Mouse (Mus musculus) neural tube, embryonic 11.5 days (tissue): ENCODE measurements around the gene Cyp1a2. TPM values are rescaled to one million over a fixed set of nuclear protein-coding genes. Genes with fewer than 3 reads are reported as not detected.

Experiments used
- ATAC-seq: fragments of 200-750 bp; cut with Nextera tagmentation; 2 replicates; pipeline ENCODE4 v1.8.0; 2017; ENCODE audit warnings: moderate number of reproducible peaks, mild to moderate bottlenecking, moderate TSS enrichment, moderate library complexity; ENCODE audit not compliant: insufficient read depth, low FRiP score, low TSS enrichment
- DNase-seq: peaks from one replicate; pipeline ENCODE4 v3.0.0-alpha.2; 2015; ENCODE audit warnings: low spot score
- H3K27ac ChIP-seq: fragments of 300-500 bp; sonication (generic); 2 replicates; pipeline ENCODE4 v1.5.1; 2014; ENCODE audit warnings: low read depth, mild to moderate bottlenecking, low read length
- H3K27me3 ChIP-seq: fragments of 300-500 bp; sonication (generic); 2 replicates; pipeline ENCODE4 v1.6.1; 2014; ENCODE audit warnings: mild to moderate bottlenecking, low read length, mixed read lengths; ENCODE audit not compliant: control insufficient read depth, insufficient read depth
- H3K36me3 ChIP-seq: fragments of 300-500 bp; sonication (generic); 2 replicates; pipeline ENCODE4 v1.6.1; 2014; ENCODE audit warnings: mild to moderate bottlenecking, low read length, moderate library complexity, mixed read lengths; ENCODE audit not compliant: control insufficient read depth, insufficient read depth
- H3K4me1 ChIP-seq: fragments of 300-500 bp; sonication (generic); 2 replicates; pipeline ENCODE4 v1.6.1; 2014; ENCODE audit warnings: low read length, mixed read lengths; ENCODE audit not compliant: control insufficient read depth, insufficient read depth
- H3K4me2 ChIP-seq: fragments of 300-500 bp; sonication (generic); 2 replicates; pipeline ENCODE4 v1.6.1; 2014; ENCODE audit warnings: low read depth, mild to moderate bottlenecking, moderate library complexity
- H3K4me3 ChIP-seq: fragments of 300-500 bp; sonication (generic); 2 replicates; pipeline ENCODE4 v1.5.1; 2014; ENCODE audit warnings: low read depth, low read length
- H3K9ac ChIP-seq: fragments of 300-500 bp; sonication (generic); 2 replicates; pipeline ENCODE4 v1.6.1; 2014; ENCODE audit warnings: mild to moderate bottlenecking, low read length
- H3K9me3 ChIP-seq: fragments of 300-500 bp; sonication (generic); 2 replicates; pipeline ENCODE4 v1.6.1; 2016; ENCODE audit warnings: low read length; ENCODE audit not compliant: control insufficient read depth
- WGBS: fragments of 180-500 bp; shearing (Covaris S2); extraction: QIAGEN DNeasy Blood & Tissue Kit; methylation state at CpG from one replicate; pipeline ENCODE4 v1.1.7; 2014; 5-methylcytosine and 5-hydroxymethylcytosine counted together
- polyA plus RNA-seq: library from polyadenylated mRNA; unstranded; fragments of >200 nt; fragmentation: Nextera tagmentation; extraction: Ambion mirVana; gene quantifications from 2 replicates; pipeline ENCODE4 v1.2.1, GENCODE M21; 2014

Cyp1a2 gene
- polyA plus RNA-seq, 1 experiment from 2014 or later = not detected

GRCm38 (mm10) chr9:57688606-57689005, 5.1 kb upstream of the Cyp1a2 start:
- no peak for ATAC-seq
- 88% methylated on average over 2 of the region's 2 CpGs for WGBS
- no peaks in the 10 kb centered on the region for H3K36me3 ChIP-seq

GRCm38 (mm10) chr9:57688158-57688557, 4.7 kb upstream of the Cyp1a2 start:
- Histone ChIP-seq H3K4me3 (no peak overlapping the region), H3K27ac (no peak overlapping the region), H3K4me2 (no peak overlapping the region), H3K9ac (no peak overlapping the region), H3K9me3 (no peaks in the 10 kb centered on the region), H3K27me3 (no peaks in the 10 kb centered on the region), H3K4me1 (no peaks in the 10 kb centered on the region), H3K36me3 (no peaks in the 10 kb centered on the region)
- no peak for ATAC-seq
- DNase-seq = no peak
- whole genome bisulfite sequencing = 63% methylated on average over 2 of the region's 2 CpGs

More at GRCm38 (mm10) chr9:57688606-57689005, 5.1 kb upstream of the Cyp1a2 start:
- no peaks in the 10 kb centered on the region for H3K27me3 ChIP-seq
- no peak overlapping the region for H3K9ac ChIP-seq
- no peak overlapping the region for H3K27ac ChIP-seq
- no peaks in the 10 kb centered on the region for H3K9me3 ChIP-seq
- H3K4me2 ChIP-seq = no peak overlapping the region
- no peak overlapping the region for H3K4me3 ChIP-seq
- no peaks in the 10 kb centered on the region for H3K4me1 ChIP-seq
- DNase-seq = no peak

DNA sequence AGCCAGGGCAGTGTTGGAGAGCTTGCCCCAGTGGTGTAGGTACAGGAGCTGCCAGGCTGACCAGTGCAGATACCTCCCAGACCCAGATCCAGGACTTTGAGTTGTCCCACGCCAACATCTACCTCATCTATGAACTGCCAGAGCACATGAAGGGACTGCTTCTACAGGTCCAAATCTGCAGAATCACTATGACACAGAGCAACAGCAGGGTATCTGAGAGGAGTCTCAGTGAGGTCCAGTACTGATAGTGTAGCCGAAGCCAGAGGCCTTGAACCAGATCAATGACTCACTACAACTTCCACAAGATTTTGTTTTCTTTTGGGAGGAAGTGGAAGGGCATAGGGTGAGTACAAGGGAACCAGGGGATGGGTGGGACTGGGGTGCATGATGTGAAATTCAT, 4.2 kb upstream of the Cyp1a2 start, which contains the start of gene Cyp1a1:
Gene Cyp1a1, plus strand, starts transcription at position 178 of the 400 bp plus-strand sequence.
- Histone ChIP-seq H3K4me3 (no peak within 1 kb of the TSS), H3K27ac (no peak within 1 kb of the TSS), H3K27me3 (no peaks in the 10 kb centered on the region), H3K4me1 (no peaks in the 10 kb centered on the region), H3K36me3 (no peaks in the 10 kb centered on the region), H3K9ac (no peak within 1 kb of the TSS), H3K4me2 (no peak within 1 kb of the TSS), H3K9me3 (no peaks in the 10 kb centered on the region)
- DNase-seq (no peak), ATAC-seq (no peak)
- WGBS = 79% methylated on average over 2 of the region's 2 CpGs

DNA sequence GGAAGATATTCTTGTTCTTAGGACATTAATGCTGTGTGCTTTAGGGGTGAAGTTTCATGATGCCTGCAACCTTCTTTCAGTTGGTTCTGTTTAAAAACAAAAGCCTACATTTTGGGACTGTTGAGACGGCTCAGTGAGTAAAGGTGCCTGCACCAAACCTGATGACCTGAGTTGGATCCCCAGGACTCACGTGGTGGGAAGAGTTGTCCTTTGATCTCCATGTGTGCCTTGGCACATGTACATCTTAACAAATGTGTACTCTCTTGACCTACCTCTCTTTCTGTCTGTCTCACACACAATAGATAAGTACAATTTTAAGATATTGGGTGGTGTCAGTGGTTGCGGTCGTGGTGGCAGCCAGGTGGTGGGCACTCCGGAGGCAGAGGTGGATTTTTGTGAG, 2.5 kb upstream of the Cyp1a2 start:
- DNase-seq (no peak), ATAC-seq (no peak)
- H3K4me1 ChIP-seq = no peaks in the 10 kb centered on the region

GRCm38 (mm10) chr9:57681411-57681810, 2.1 kb downstream of the Cyp1a2 start:
- no peaks in the 10 kb centered on the region for H3K4me1 ChIP-seq
- ATAC-seq (no peak), DNase-seq (no peak)
- 85% methylated on average over 10 of the region's 10 CpGs for WGBS
- H3K9ac ChIP-seq = no peak overlapping the region
- H3K4me2 ChIP-seq = no peak overlapping the region
- no peaks in the 10 kb centered on the region for H3K36me3 ChIP-seq
- no peak overlapping the region for H3K27ac ChIP-seq
- H3K4me3 ChIP-seq = no peak overlapping the region
- no peaks in the 10 kb centered on the region for H3K9me3 ChIP-seq
- H3K27me3 ChIP-seq = no peaks in the 10 kb centered on the region

More for the DNA sequence above, 2.5 kb upstream of the Cyp1a2 start:
- no peak overlapping the region for H3K4me2 ChIP-seq
- WGBS = 86% methylated on average over 5 of the region's 5 CpGs
- no peaks in the 10 kb centered on the region for H3K27me3 ChIP-seq
- H3K27ac ChIP-seq = no peak overlapping the region
- H3K9me3 ChIP-seq = no peaks in the 10 kb centered on the region
- no peak overlapping the region for H3K9ac ChIP-seq
- no peaks in the 10 kb centered on the region for H3K36me3 ChIP-seq
- H3K4me3 ChIP-seq = no peak overlapping the region

DNA sequence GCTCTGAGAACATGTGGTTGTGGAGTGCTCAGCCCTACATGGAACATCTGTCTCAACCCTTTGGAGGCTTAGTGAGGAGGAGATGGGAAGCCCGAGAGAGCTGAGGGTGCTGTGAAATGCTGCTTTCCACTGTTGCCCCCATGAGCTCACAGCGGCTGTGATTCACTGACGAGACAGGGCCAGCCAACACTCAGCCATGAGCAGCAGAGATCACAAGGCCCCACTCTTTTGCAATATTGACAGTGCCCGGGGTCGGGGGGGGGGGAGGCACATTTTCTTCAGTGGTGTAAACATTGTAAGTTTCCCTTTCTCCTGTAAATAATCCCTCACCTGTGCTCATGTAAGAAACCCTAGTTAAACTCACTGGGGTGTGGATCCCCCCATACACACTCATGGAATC, 12.0 kb downstream of the Cyp1a2 start:
- Histone ChIP-seq H3K4me2 (no peak overlapping the region), H3K9ac (no peak overlapping the region), H3K27me3 (no peaks in the 10 kb centered on the region), H3K4me3 (no peak overlapping the region), H3K4me1 (no peaks in the 10 kb centered on the region), H3K27ac (no peak overlapping the region), H3K9me3 (no peaks in the 10 kb centered on the region), H3K36me3 (no peaks in the 10 kb centered on the region)
- no peak for DNase-seq
- ATAC-seq = no peak
- 85% methylated on average over 5 of the region's 5 CpGs for WGBS

GRCm38 (mm10) chr9:57671037-57671436, 12.5 kb downstream of the Cyp1a2 start:
- Histone ChIP-seq H3K4me2 (no peak overlapping the region), H3K27ac (no peak overlapping the region), H3K27me3 (no peaks in the 10 kb centered on the region), H3K36me3 (no peaks in the 10 kb centered on the region), H3K9ac (no peak overlapping the region), H3K4me3 (no peak overlapping the region), H3K4me1 (no peaks in the 10 kb centered on the region), H3K9me3 (no peaks in the 10 kb centered on the region)
- DNase-seq = no peak
- 94% methylated on average over 4 of the region's 4 CpGs for WGBS
- ATAC-seq = no peak

DNA sequence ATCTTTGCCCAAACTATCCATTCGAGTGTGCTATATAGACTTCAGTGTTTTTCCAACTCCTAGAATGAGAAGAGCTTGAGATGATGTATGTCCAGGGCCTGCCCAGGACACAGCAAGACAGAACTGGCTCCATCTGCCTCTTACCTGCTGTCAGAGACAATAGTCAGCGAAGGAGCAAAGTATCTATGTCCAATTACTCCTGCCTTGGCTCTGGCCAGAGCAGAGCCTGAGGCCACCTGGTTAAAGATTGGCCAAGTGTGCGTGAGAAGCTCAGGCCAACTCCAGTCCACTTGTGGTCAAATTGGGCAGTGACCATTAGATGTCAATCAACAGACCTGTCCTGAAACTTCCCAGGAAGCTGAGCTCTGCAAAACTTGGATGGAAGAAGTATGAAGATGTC, 13.9 kb downstream of the Cyp1a2 start:
- no peak overlapping the region for H3K4me2 ChIP-seq
- no peak overlapping the region for H3K4me3 ChIP-seq
- ATAC-seq (no peak), DNase-seq (no peak)
- H3K36me3 ChIP-seq = no peaks in the 10 kb centered on the region
- H3K27ac ChIP-seq = no peak overlapping the region
- no peaks in the 10 kb centered on the region for H3K9me3 ChIP-seq
- no peaks in the 10 kb centered on the region for H3K27me3 ChIP-seq
- WGBS = 84% methylated on average over 3 of the region's 3 CpGs
- H3K4me1 ChIP-seq = no peaks in the 10 kb centered on the region
- no peak overlapping the region for H3K9ac ChIP-seq

- Histone ChIP-seq H3K27me3 (no peaks in the 10 kb centered on the region), H3K9ac (no peak overlapping the region), H3K4me1 (no peaks in the 10 kb centered on the region), H3K27ac (no peak overlapping the region), H3K4me3 (no peak overlapping the region), H3K4me2 (no peak overlapping the region), H3K36me3 (no peaks in the 10 kb centered on the region), H3K9me3 (no peaks in the 10 kb centered on the region)
- no peak for DNase-seq
- no peak for ATAC-seq
- WGBS = 45% methylated on average over 1 of the region's 1 CpGs
Measured at GRCm38 (mm10) chr9:57668277-57668676, 15.2 kb downstream of the Cyp1a2 start.
